ENCODE assay signal across 8 mouse cellular contexts in the genomic region with DNA sequence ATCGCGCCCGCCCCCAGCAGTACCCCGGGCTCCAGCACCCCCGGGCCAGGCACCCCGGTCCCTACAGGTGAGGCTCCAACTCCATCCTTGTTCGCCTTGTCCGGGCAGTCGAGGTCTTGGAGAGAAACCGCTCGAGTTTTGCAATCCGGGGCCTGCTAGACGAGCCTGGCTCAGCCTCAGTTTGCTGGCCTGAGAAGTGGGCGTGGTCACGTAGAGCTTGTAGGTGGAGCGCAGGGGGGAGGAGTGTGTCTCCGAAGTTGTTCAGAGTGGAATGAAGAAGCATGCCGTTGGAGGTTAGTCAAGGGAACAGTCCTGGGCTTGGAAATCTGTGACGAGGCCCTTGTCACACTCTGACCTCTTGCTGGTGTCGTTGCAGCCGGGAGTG. TPM values are rescaled to one million over a fixed set of nuclear protein-coding genes. Genes with fewer than 3 reads are reported as not detected.
DNase-seq lines count a peak whose midpoint lies in the region; ATAC-seq and TF ChIP-seq lines count a peak whose summit lies in the region.

No protein-coding gene starts in this region.

- TF ChIP-seq CTCF in thymus, adult 2 months (IDR thresholded peaks at IDR 0.05; ENCODE audit: borderline replicate concordance, control insufficient read depth, extremely low read depth, insufficient read depth, low read length, poor library complexity): no peak

- peak; percentile 87 for DNase-seq in adrenal gland, adult 8-10 months
- DNase-seq in adrenal gland, adult 18-20 months (ENCODE audit: low spot score in 2 of 2): no peak
- DNase-seq in thymus, adult 2 months: no peak
- no peak for DNase-seq in thymus, postnatal 0 days (ENCODE audit: low spot score)
- DNase-seq in gonadal fat pad, adult 2 months (ENCODE audit: low read depth): peak; percentile 65
- DNase-seq in limb, embryonic 10.5 days (ENCODE audit: low spot score): no peak
- DNase-seq in midbrain, embryonic 11.5 days (ENCODE audit: low spot score, missing footprints): no peak
- no peak for DNase-seq in B cell, adult 2 months

- no peaks in the 10 kb centered on the region for H3K36me3 ChIP-seq in thymus, adult 2 months (ENCODE audit: control insufficient read depth, insufficient read depth, low read length)
- no peaks in the 10 kb centered on the region for H3K36me3 ChIP-seq in limb, embryonic 10.5 days
- H3K36me3 ChIP-seq in midbrain, embryonic 11.5 days (ENCODE audit: control insufficient read depth, insufficient read depth, low read length): no peaks in the 10 kb centered on the region

- peak overlapping the region; percentile 58 for H3K9ac ChIP-seq in midbrain, embryonic 11.5 days (ENCODE audit: low read length)

- H3K4me2 ChIP-seq in midbrain, embryonic 11.5 days: peak overlapping the region; percentile 70

- H3K4me1 ChIP-seq in thymus, adult 2 months (replicated peaks; ENCODE audit: control insufficient read depth, insufficient read depth, low read length): peaks cover 52% of the 10 kb centered on the region
- peaks cover 54% of the 10 kb centered on the region for H3K4me1 ChIP-seq in limb, embryonic 10.5 days
- H3K4me1 ChIP-seq in midbrain, embryonic 11.5 days (ENCODE audit: control insufficient read depth, insufficient read depth, low read length): peaks cover 28% of the 10 kb centered on the region

- no peaks in the 10 kb centered on the region for H3K27me3 ChIP-seq in thymus, adult 2 months (ENCODE audit: control insufficient read depth, insufficient read depth, low read length)
- peaks cover 36% of the 10 kb centered on the region for H3K27me3 ChIP-seq in limb, embryonic 10.5 days (ENCODE audit: low read depth, poor library complexity, severe bottlenecking)
- H3K27me3 ChIP-seq in midbrain, embryonic 11.5 days (ENCODE audit: control insufficient read depth, insufficient read depth, low read length): peaks cover 21% of the 10 kb centered on the region

- peak overlapping the region; percentile 67 for H3K4me3 ChIP-seq in thymus, adult 2 months (ENCODE audit: control insufficient read depth, insufficient read depth, low read length)
- peak overlapping the region; percentile 61 for H3K4me3 ChIP-seq in limb, embryonic 10.5 days
- H3K4me3 ChIP-seq in midbrain, embryonic 11.5 days (ENCODE audit: low read depth, low read length): peak overlapping the region; percentile 64

- TF ChIP-seq POLR2A in thymus, adult 2 months (IDR thresholded peaks at IDR 0.05; ENCODE audit: control insufficient read depth, extremely low read depth, insufficient read depth, low read length, poor library complexity): no peak

- no peaks in the 10 kb centered on the region for H3K9me3 ChIP-seq in limb, embryonic 10.5 days (replicated peaks)
- no peaks in the 10 kb centered on the region for H3K9me3 ChIP-seq in midbrain, embryonic 11.5 days (ENCODE audit: control insufficient read depth, low read length)

- ATAC-seq in midbrain, embryonic 11.5 days (ENCODE audit: low FRiP score): no peak; the same call in 1 of the 2 replicates

- whole genome bisulfite sequencing in thymus, adult 2 months: 4% methylated on average over 21 of the region's 21 CpGs
- WGBS in limb, embryonic 10.5 days: 2% methylated on average over 21 of the region's 21 CpGs
- WGBS in midbrain, embryonic 11.5 days: 1% methylated on average over 21 of the region's 21 CpGs

- peak overlapping the region; percentile 4; the same call in 1 of the 2 replicates for H3K27ac ChIP-seq in thymus, adult 2 months (ENCODE audit: control insufficient read depth, insufficient read depth, low read length)
- H3K27ac ChIP-seq in limb, embryonic 10.5 days: peak overlapping the region; percentile 82
- peak overlapping the region; percentile 25; the same call in 1 of the 2 replicates for H3K27ac ChIP-seq in midbrain, embryonic 11.5 days (ENCODE audit: low read depth, low read length)

RNA-seq across cellular contexts. Expression of a gene that starts 0.5 kb away (rescaled TPM):
- total RNA-seq in adrenal gland, adult 8-10 months (2022): 100 to 1,000 TPM; 100 to 146 (median 129) TPM
- 100 to 1,000 TPM; 125 to 147 TPM for total RNA-seq in adrenal gland, adult 18-20 months (2021)
- polyA plus RNA-seq in thymus, adult 2 months (2012; rRNA removed): 274 and 296 TPM in 2 replicates
- 179 and 208 TPM in 2 replicates for polyA plus RNA-seq in thymus, postnatal 0 days (2015; fragmentation: Nextera tagmentation; extraction: Ambion mirVana)
- polyA plus RNA-seq in gonadal fat pad, adult 2 months (2012; rRNA removed): 162 and 208 TPM in 2 replicates
- polyA plus RNA-seq in limb, embryonic 10.5 days (2016; fragmentation: Nextera tagmentation; extraction: Ambion mirVana): 86.7 and 87.0 TPM in 2 replicates
- polyA plus RNA-seq in midbrain, embryonic 11.5 days (2014; fragmentation: Nextera tagmentation; extraction: Ambion mirVana): 60.8 and 73.5 TPM in 2 replicates

RNA-seq across cellular contexts. Expression of a gene that starts 2.4 kb away (rescaled TPM):
- 100 to 1,000 TPM in 1 of 4 experiments, 10 to 100 TPM in 3; 57.1 to 119 (median 84.1) TPM for total RNA-seq in adrenal gland, adult 8-10 months (2022)
- total RNA-seq in adrenal gland, adult 18-20 months (2021): 100 to 1,000 TPM in 1 of 2 experiments, 10 to 100 TPM in 1; 85.6 to 115 TPM
- polyA plus RNA-seq in thymus, adult 2 months (2012; rRNA removed): 333 and 357 TPM in 2 replicates
- polyA plus RNA-seq in thymus, postnatal 0 days (2015; fragmentation: Nextera tagmentation; extraction: Ambion mirVana): 37.1 and 45.6 TPM in 2 replicates
- 68.4 and 81.9 TPM in 2 replicates for polyA plus RNA-seq in gonadal fat pad, adult 2 months (2012; rRNA removed)
- polyA plus RNA-seq in limb, embryonic 10.5 days (2016; fragmentation: Nextera tagmentation; extraction: Ambion mirVana): 5.9 and 7.9 TPM in 2 replicates
- 11.2 and 11.3 TPM in 2 replicates for polyA plus RNA-seq in midbrain, embryonic 11.5 days (2014; fragmentation: Nextera tagmentation; extraction: Ambion mirVana)

RNA-seq across cellular contexts. Expression of a gene that starts 16.1 kb away (rescaled TPM):
- not detected for total RNA-seq in adrenal gland, adult 8-10 months (2022)
- not detected for total RNA-seq in adrenal gland, adult 18-20 months (2021)
- 0.42 TPM in 1 of 2 replicates, not detected in the other for polyA plus RNA-seq in thymus, adult 2 months (2012; rRNA removed)
- 0.42 TPM in 1 of 2 replicates, not detected in the other for polyA plus RNA-seq in thymus, postnatal 0 days (2015; fragmentation: Nextera tagmentation; extraction: Ambion mirVana)
- polyA plus RNA-seq in gonadal fat pad, adult 2 months (2012; rRNA removed): not detected in 2 replicates
- polyA plus RNA-seq in limb, embryonic 10.5 days (2016; fragmentation: Nextera tagmentation; extraction: Ambion mirVana): not detected in 2 replicates
- polyA plus RNA-seq in midbrain, embryonic 11.5 days (2014; fragmentation: Nextera tagmentation; extraction: Ambion mirVana): not detected in 2 replicates

RNA-seq across cellular contexts. Expression of a gene that starts 28.2 kb away (rescaled TPM):
- 100 to 1,000 TPM; 129 to 143 (median 134) TPM for total RNA-seq in adrenal gland, adult 8-10 months (2022)
- total RNA-seq in adrenal gland, adult 18-20 months (2021): 100 to 1,000 TPM; 119 to 121 TPM
- 106 and 112 TPM in 2 replicates for polyA plus RNA-seq in thymus, adult 2 months (2012; rRNA removed)
- 114 TPM in 2 replicates for polyA plus RNA-seq in thymus, postnatal 0 days (2015; fragmentation: Nextera tagmentation; extraction: Ambion mirVana)
- 99.1 and 121 TPM in 2 replicates for polyA plus RNA-seq in gonadal fat pad, adult 2 months (2012; rRNA removed)
- 74.9 and 79.2 TPM in 2 replicates for polyA plus RNA-seq in limb, embryonic 10.5 days (2016; fragmentation: Nextera tagmentation; extraction: Ambion mirVana)
- 54.9 and 58.9 TPM in 2 replicates for polyA plus RNA-seq in midbrain, embryonic 11.5 days (2014; fragmentation: Nextera tagmentation; extraction: Ambion mirVana)

RNA-seq across cellular contexts. Expression of a gene that starts 38.1 kb away (rescaled TPM):
- total RNA-seq in adrenal gland, adult 8-10 months (2022): 1 to 10 TPM in 1 of 4 experiments, under 1 TPM in 3; 0.56 to 1.1 (median 0.77) TPM
- 1 to 10 TPM; 2.0 to 2.1 TPM for total RNA-seq in adrenal gland, adult 18-20 months (2021)
- polyA plus RNA-seq in thymus, adult 2 months (2012; rRNA removed): 23.6 and 26.4 TPM in 2 replicates
- 10.3 and 13.9 TPM in 2 replicates for polyA plus RNA-seq in thymus, postnatal 0 days (2015; fragmentation: Nextera tagmentation; extraction: Ambion mirVana)
- 0.93 and 3.0 TPM in 2 replicates for polyA plus RNA-seq in gonadal fat pad, adult 2 months (2012; rRNA removed)
- not detected in 2 replicates for polyA plus RNA-seq in limb, embryonic 10.5 days (2016; fragmentation: Nextera tagmentation; extraction: Ambion mirVana)
- polyA plus RNA-seq in midbrain, embryonic 11.5 days (2014; fragmentation: Nextera tagmentation; extraction: Ambion mirVana): not detected in 2 replicates

Comparison
In these comparisons a context has a peak if more than half of its experiments do, and no peak if none do; other contexts are left out.
1. DNase-seq: peak in adrenal gland, adult 8-10 months (single experiment) and gonadal fat pad, adult 2 months (single experiment); none in adrenal gland, adult 18-20 months (0 of 2), thymus, adult 2 months (single experiment), thymus, postnatal 0 days (single experiment), limb, embryonic 10.5 days (single experiment), midbrain, embryonic 11.5 days (single experiment) and B cell, adult 2 months (0 of 2).
2. H3K27ac ChIP-seq: peak in every context shown above with its lines; median percentile 82 in limb, embryonic 10.5 days; 25 in midbrain, embryonic 11.5 days; 4 in thymus, adult 2 months.
3. Peak in every context shown above with its lines, with median percentiles within 50 percentile points of each other: H3K4me3 ChIP-seq.